ENCODE assay signal across 23 mouse cellular contexts in the genomic region with DNA sequence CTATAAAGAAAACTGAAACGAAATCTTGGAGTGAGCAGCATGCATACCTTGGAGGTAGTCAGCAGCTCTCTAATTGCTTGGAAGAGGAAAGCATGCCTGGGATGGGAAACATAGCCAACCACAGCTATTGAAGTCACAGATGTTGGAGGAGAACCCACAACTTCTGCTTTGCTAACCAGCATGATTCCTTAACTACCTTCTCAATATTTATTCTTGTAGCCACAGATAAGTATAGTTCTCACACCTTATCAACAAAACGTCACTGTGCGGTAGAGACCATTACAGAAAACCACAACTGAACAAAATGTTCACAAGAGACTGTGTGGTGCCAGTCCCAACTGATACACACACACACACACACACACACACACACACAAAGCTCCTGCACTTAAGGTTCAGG.
A peak's percentile ranks its signal among the peaks of the same experiment; 100 is the strongest.
DNase-seq lines count a peak whose midpoint lies in the region; ATAC-seq and TF ChIP-seq lines count a peak whose summit lies in the region.
"Had no signal": no experiment of that assay in that cellular context is flagged by ENCODE, and none has a peak within 500 bp of the region (broad histone marks: within the 10 kb centered on the region; RNA-seq: fewer than 3 reads in every experiment).

No protein-coding gene starts in this region.

- TF ChIP-seq POLR2A in thymus, adult 2 months (IDR thresholded peaks at IDR 0.05; ENCODE audit: control insufficient read depth, extremely low read depth, insufficient read depth, low read length, poor library complexity) = no peak

- no peak for TF ChIP-seq EP300 in liver, postnatal 0 days (IDR thresholded peaks at IDR 0.05; ENCODE audit: low read depth)

- peak; percentile 61 for ATAC-seq in granulocyte monocyte progenitor cell, adult 5-6 weeks (replicated peaks; ENCODE audit: poor library complexity, severe bottlenecking)
- peak; percentile 92 for ATAC-seq in megakaryocyte progenitor cell, adult 5-6 weeks (replicated peaks; ENCODE audit: poor library complexity)
- ATAC-seq in liver, postnatal 0 days = no peak; the same call in 1 of the 2 replicates
- ATAC-seq: CD4-positive, CD25-positive, alpha-beta regulatory T cell, adult 4 months; forebrain, embryonic 15.5 days; Patski had no signal

- H3K4me1 ChIP-seq in liver, postnatal 0 days (ENCODE audit: insufficient read depth) = peaks cover 5% of the 10 kb centered on the region; the same call in 1 of the 2 replicates
- H3K4me1 ChIP-seq in thymus, adult 2 months (replicated peaks; ENCODE audit: control insufficient read depth, insufficient read depth, low read length) = no peaks in the 10 kb centered on the region
- H3K4me1 ChIP-seq: heart, embryonic 10.5 days; heart, embryonic 13.5 days; hindbrain, embryonic 12.5 days; hindbrain, embryonic 15.5 days had no signal

- no peak for TF ChIP-seq CTCF in liver, postnatal 0 days (IDR thresholded peaks at IDR 0.05; ENCODE audit: low read depth)
- TF ChIP-seq CTCF in thymus, adult 2 months (IDR thresholded peaks at IDR 0.05; ENCODE audit: borderline replicate concordance, control insufficient read depth, extremely low read depth, insufficient read depth, low read length, poor library complexity) = no peak

- DNase-seq in c-Kit-positive CD71-negative TER-119-negative erythroid progenitor cells, embryonic 14.5 days (ENCODE audit: low read depth) = peak; percentile 4
- DNase-seq in liver, postnatal 0 days = no peak
- no peak for DNase-seq in layer of hippocampus, adult 9-10 months (ENCODE audit: low spot score)
- DNase-seq in kidney, adult 11 months = no peak
- DNase-seq in thymus, adult 2 months = no peak
- DNase-seq: adrenal gland, postnatal 10 days; cerebellum, adult 11-12 months; cerebellum, adult 8-10 months; cerebellum, postnatal 10 days; cerebellum, postnatal 36 days; gastrocnemius, postnatal 25 days; heart, adult 2 months; heart, postnatal 14 days; heart, postnatal 4 days had no signal

- no peaks in the 10 kb centered on the region for H3K36me3 ChIP-seq in liver, postnatal 0 days (replicated peaks; ENCODE audit: insufficient read depth, low read length)
- H3K36me3 ChIP-seq in thymus, adult 2 months (ENCODE audit: control insufficient read depth, insufficient read depth, low read length) = no peaks in the 10 kb centered on the region
- H3K36me3 ChIP-seq: forebrain, embryonic 15.5 days; heart, embryonic 10.5 days; heart, embryonic 13.5 days; hindbrain, embryonic 12.5 days; hindbrain, embryonic 15.5 days had no signal

- no peaks in the 10 kb centered on the region for H3K27me3 ChIP-seq in liver, postnatal 0 days (ENCODE audit: insufficient read depth, low read length)
- H3K27me3 ChIP-seq in thymus, adult 2 months (ENCODE audit: control insufficient read depth, insufficient read depth, low read length) = no peaks in the 10 kb centered on the region
- H3K27me3 ChIP-seq: forebrain, embryonic 15.5 days; heart, embryonic 13.5 days; hindbrain, embryonic 12.5 days; hindbrain, embryonic 15.5 days; Patski had no signal

- no peak overlapping the region for H3K9ac ChIP-seq in liver, postnatal 0 days (replicated peaks)
- H3K9ac ChIP-seq: forebrain, embryonic 15.5 days; heart, embryonic 13.5 days; hindbrain, embryonic 12.5 days; hindbrain, embryonic 15.5 days had no signal

- H3K4me3 ChIP-seq in liver, postnatal 0 days (ENCODE audit: low read depth, low read length) = no peak overlapping the region
- no peak overlapping the region for H3K4me3 ChIP-seq in thymus, adult 2 months (ENCODE audit: control insufficient read depth, insufficient read depth, low read length)
- H3K4me3 ChIP-seq: forebrain, embryonic 15.5 days; heart, adult 2 months; heart, embryonic 10.5 days; heart, embryonic 13.5 days; hindbrain, embryonic 12.5 days; hindbrain, embryonic 15.5 days had no signal

- H3K27ac ChIP-seq in liver, postnatal 0 days (ENCODE audit: low read depth) = no peak overlapping the region
- H3K27ac ChIP-seq in thymus, adult 2 months (ENCODE audit: control insufficient read depth, insufficient read depth, low read length) = no peak overlapping the region
- H3K27ac ChIP-seq: forebrain, embryonic 15.5 days; heart, adult 2 months; heart, embryonic 10.5 days; heart, embryonic 13.5 days; hindbrain, embryonic 12.5 days; hindbrain, embryonic 15.5 days had no signal

- WGBS in liver, postnatal 0 days (ENCODE audit: insufficient replicate concordance) = 36% methylated on average over 3 of the region's 3 CpGs
- 4% methylated on average over 3 of the region's 3 CpGs for WGBS in thymus, adult 2 months

- no peak overlapping the region for H3K4me2 ChIP-seq in liver, postnatal 0 days (ENCODE audit: low read depth, low read length)
- H3K4me2 ChIP-seq: forebrain, embryonic 15.5 days; heart, embryonic 13.5 days; hindbrain, embryonic 12.5 days; hindbrain, embryonic 15.5 days had no signal

- H3K9me3 ChIP-seq in liver, postnatal 0 days (ENCODE audit: low read length) = no peaks in the 10 kb centered on the region
- H3K9me3 ChIP-seq: forebrain, embryonic 15.5 days; heart, embryonic 10.5 days; heart, embryonic 13.5 days; hindbrain, embryonic 12.5 days; hindbrain, embryonic 15.5 days had no signal
